Mouse (Mus musculus): ENCODE data around the gene 4930539E08Rik.
A peak's percentile ranks its signal among the peaks of the same experiment; 100 is the strongest.

The 4930539E08Rik gene

DNA sequence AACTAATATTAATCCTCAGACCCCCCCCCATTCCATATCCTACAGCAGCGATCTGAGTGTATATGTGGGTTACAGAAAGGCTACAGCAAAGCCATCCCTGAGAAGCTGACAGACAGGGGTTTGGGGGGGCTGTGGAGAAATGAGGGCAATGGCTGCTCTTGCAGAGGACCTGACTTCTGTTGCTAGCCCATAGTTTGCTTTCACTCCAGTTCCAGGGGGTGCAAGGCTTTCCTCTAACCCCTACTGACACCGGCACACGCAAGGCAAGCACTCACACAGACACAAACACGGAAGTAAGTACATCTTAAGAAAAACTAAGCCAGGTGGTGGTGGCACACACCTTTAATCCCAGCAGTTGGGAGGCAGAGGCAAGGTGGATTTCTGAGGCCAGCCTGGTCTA lies 14.2 kb upstream of the 4930539E08Rik start:
- peak in 1 of 2 experiments; percentile 9 for DNase-seq

- peak in 1 of 2 experiments; percentile 38 for DNase-seq
Observed at GRCm38 (mm10) chr17:28928004-28928403, 12.9 kb upstream of the 4930539E08Rik start.

- peak; percentile 59 to 71 for DNase-seq
Observed at GRCm38 (mm10) chr17:28926866-28927635, 11.9 kb upstream of the 4930539E08Rik start.

GRCm38 (mm10) chr17:28926380-28926779 lies 11.3 kb upstream of the 4930539E08Rik start:
- DNase-seq = peak; percentile 77 to 85

- no peak for DNase-seq
Observed at GRCm38 (mm10) chr17:28924957-28925595, 10.0 kb upstream of the 4930539E08Rik start.

- DNase-seq = no peak
Observed at GRCm38 (mm10) chr17:28922096-28922495, 7.0 kb upstream of the 4930539E08Rik start.

DNA sequence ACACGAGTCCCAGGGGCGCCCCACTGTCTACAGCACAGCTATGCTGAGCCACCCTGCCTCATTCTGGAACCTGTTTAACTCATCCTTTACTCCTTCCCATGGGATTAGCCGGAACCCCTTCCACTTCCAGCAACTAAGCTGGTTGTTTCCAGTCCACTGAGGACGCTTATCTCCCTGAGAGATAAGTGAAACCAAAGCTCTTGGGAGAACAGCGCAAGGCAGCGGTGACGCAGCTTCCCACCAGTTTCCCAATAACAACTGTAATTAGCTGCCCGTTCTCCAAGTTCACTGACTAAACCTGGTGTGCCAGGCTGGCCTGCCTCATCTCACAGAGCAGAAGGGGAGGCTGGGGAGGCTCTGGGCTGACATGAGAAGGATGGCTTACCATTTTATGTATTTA lies 6.0 kb upstream of the 4930539E08Rik start:
- no peak for DNase-seq

DNA sequence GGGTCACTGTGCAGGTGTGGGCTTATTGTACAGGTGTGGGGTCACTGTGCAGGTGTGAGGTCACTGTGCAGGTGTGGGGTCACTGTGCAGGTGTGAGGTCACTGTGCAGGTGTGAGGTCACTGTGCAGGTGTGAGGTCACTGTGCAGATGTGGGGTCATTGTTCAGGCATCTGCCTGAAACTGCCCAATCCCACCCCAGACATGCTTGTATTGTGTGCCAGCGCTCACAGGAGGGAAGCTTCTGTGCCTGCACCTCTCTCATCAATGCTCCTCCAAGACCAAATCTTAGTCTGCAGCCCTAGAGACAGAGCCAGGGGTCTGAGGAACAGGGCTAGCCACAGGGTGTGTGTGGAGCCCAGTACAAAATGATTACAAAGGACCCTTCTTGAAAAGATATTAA lies 1.4 kb upstream of the 4930539E08Rik start:
- no peak for DNase-seq

GRCm38 (mm10) chr17:28913940-28914339 lies 1.2 kb downstream of the 4930539E08Rik start:
- peak in 1 of 2 experiments; percentile 59 for DNase-seq

- peak in 1 of 2 experiments; percentile 45 for DNase-seq
Observed at GRCm38 (mm10) chr17:28913200-28913599, 1.9 kb downstream of the 4930539E08Rik start.

GRCm38 (mm10) chr17:28910139-28910538 lies 5.0 kb downstream of the 4930539E08Rik start:
- DNase-seq = no peak

- DNase-seq = peak; percentile 61 to 76
Observed at GRCm38 (mm10) chr17:28909252-28909941, 5.7 kb downstream of the 4930539E08Rik start.

DNA sequence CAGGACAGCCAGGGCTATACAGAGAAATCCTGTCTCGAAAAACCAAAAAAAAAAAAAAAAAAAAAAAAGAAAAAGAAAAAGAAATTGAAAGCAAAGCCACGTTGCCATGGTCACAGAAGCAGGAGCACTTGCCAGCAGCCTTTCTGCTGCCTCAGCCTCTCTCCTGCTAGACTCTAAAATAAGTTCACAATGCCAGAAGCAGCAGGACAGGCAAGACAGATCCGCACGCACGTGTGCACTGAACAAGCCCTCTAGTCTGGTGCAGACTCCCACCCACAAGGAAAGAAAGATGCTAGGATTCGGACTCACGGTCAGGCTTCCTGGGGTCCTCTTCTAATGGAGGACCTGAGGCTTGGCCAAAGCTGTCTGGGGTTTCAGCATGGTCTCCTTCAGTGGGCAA lies 7.2 kb downstream of the 4930539E08Rik start:
- DNase-seq = no peak

GRCm38 (mm10) chr17:28905377-28905916 lies 9.7 kb downstream of the 4930539E08Rik start:
- DNase-seq = no peak

GRCm38 (mm10) chr17:28904546-28905376 lies 10.4 kb downstream of the 4930539E08Rik start:
- DNase-seq = peak; percentile 54 to 78

DNA sequence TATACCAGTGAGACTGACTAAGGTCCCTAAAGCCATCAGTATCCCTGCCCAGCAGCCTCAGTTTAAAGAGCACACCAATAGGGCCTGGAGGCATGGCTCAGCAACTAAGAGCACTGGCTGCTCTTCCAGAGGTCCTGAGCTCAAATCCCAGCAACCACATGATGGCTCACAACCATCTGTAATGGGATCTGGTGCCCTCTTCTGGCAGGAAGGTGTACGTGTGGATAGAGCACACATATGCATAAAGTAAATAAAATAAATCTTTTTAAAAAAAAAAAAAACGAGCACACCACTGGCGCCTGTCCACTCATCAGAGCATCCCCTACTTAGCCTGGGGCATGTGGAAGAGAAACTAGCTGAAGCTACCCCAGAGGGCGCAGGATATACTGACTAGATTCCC lies 13.6 kb downstream of the 4930539E08Rik start:
- no peak for DNase-seq

- DNase-seq = no peak
Observed at GRCm38 (mm10) chr17:28899427-28899826, 15.7 kb downstream of the 4930539E08Rik start.

DNA sequence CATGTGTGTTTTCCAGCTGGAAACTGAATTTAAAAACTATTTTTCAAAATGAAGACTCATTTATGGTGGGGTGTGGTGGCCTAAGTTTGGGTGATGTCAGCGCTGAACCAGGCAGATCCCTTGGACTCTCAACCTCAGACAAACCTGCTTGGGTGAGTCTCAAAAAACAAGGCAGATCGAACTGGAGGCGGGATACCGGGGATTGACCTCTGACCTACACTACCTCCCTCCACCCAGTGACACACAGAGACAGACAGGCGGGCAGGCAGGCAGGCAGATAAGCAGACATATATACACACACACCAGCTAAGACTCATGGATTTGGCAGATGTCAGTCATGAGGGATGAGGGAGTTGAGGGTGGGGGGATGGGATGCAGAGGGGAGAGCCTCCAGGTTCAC lies 16.9 kb downstream of the 4930539E08Rik start:
- no peak for DNase-seq

DNA sequence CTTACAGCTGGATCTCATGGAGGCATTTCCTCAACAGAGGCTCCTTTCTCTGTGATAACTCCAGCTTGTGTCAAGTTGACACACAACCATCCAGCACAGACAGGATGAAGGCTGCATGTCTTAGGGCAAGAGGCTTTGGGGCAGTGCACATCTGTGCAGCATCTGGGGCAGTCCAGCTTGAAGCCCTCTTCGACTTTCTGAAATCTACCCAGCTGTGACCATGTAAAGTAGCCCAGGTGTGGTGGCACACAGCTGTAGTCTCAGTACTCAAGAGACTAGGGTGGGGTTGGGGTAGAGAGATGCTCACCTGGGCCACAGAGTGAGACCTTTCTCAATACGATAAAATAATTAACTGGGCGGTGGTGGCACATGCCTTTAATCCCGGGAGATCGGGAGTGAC lies 17.3 kb downstream of the 4930539E08Rik start:
- no peak for DNase-seq

DNA sequence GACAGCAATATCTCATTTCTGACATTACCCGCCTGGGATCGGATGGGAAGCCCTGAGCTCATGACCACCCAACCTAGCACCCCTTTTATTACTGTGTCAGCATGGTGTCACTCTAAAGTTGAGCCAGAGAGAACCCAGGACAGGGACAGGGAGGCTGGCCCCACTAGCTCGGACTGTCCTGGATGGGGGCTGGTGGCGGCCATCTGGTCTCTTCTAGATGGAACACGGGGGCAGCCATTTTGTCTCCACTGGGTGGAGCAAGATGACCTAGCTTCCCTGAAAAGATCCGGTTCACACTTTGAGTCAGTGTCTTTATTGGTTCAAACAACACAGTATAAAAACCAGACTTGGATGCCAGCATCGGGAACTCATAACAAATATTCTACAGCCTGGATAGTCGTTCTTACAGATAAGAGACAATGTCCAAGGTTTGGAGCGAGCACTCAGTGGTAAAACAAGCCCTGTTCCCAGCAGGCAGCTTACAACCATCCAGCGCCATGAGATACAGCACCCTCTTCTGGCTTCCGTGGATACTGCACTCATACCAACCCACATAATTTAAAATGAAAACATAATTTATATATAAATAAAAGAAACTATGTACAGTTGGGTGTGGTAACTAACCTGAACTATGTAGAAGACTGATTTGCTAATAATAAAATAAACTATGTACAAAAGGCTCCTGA lies 18.9 kb downstream of the 4930539E08Rik start:
- no peak for DNase-seq

DNA sequence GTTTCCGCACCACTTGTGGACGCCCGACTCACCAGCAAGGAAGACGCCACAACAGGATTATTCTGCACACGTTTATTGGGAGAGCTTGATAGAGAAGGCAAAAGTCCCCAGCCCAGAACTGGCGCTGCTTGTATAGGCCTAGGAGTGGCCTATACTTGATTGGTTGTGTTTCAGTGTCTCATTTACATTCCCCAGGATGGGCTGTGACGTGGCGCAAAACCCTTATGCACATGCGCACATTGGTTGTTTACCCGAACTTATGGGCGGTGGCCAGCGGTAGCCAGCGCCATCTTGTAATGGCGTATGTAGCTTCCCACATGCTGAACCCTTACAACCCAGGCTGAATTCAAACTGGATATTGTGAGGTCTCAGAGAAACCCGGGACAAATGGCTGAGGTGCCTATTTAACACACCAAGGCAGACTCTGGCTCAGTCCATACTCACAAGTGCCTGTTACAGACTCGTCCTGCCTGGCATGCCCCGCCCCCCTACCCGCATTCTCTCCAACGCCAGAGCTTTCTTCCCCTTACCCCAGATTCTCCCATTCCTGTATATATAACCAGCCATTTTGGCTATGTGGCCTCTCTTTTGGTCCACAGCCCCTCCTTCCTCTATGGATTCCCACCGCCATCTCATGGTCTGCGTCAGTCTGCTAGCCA lies 19.8 kb downstream of the 4930539E08Rik start:
- DNase-seq = no peak

All from lung, postnatal 4 days (tissue).